Mouse (Mus musculus) small intestine, adult 2 months (tissue): Measurements from ENCODE around the gene Sh3kbp1. TPM values are rescaled to one million over a fixed set of nuclear protein-coding genes. Genes with fewer than 3 reads are reported as not detected.

ENCODE experiments used
- H3K27ac ChIP-seq: fragments of 200-500 bp; 2 replicates; pipeline ENCODE4 v1.5.1; 2012; ENCODE audit warnings: low read depth, low read length, control low read depth, inconsistent platforms; ENCODE audit not compliant: insufficient read depth
- H3K27me3 ChIP-seq: fragments of 200-500 bp; 2 replicates; pipeline ENCODE4 v1.6.1; 2012; ENCODE audit warnings: mild to moderate bottlenecking, moderate library complexity, low read length, inconsistent platforms; ENCODE audit not compliant: control insufficient read depth, insufficient read depth
- H3K36me3 ChIP-seq: fragments of 200-500 bp; 2 replicates; pipeline ENCODE4 v1.6.1; 2012; ENCODE audit warnings: mild to moderate bottlenecking, low read length, control low read depth, inconsistent platforms; ENCODE audit not compliant: control insufficient read depth, insufficient read depth
- H3K4me1 ChIP-seq: fragments of 200-500 bp; 2 replicates; pipeline ENCODE4 v1.6.1; 2012; ENCODE audit warnings: low read length, inconsistent platforms, mixed read lengths; ENCODE audit not compliant: control insufficient read depth, insufficient read depth, insufficient read length
- H3K4me3 ChIP-seq: fragments of 200-500 bp; 2 replicates; pipeline ENCODE4 v1.5.1; 2012; ENCODE audit warnings: low read depth, mild to moderate bottlenecking, control low read depth, inconsistent platforms, low read length, moderate library complexity
- CTCF ChIP-seq: fragments of 200-500 bp; IDR thresholded peaks from 2 replicates; pipeline ENCODE4 v1.5.1; 2012; ENCODE audit warnings: low read depth, mild to moderate bottlenecking, control low read depth, inconsistent platforms, low read length, moderate library complexity, mixed read lengths; ENCODE audit not compliant: insufficient replicate concordance, insufficient read length; ENCODE audit errors: extremely low read depth
- POLR2A ChIP-seq: fragments of 200-500 bp; IDR thresholded peaks from 2 replicates; pipeline ENCODE4 v1.6.1; 2012; ENCODE audit warnings: low read depth, mild to moderate bottlenecking, control low read depth, inconsistent platforms, low read length, moderate library complexity
- WGBS: fragments of 180-500 bp; shearing (Covaris S2); methylation state at CpG from one replicate; pipeline ENCODE4 v1.1.7; 2018; 5-methylcytosine and 5-hydroxymethylcytosine counted together
- polyA plus RNA-seq: library from polyadenylated mRNA; depleted of rRNA; stranded (reverse); fragments of >200 nt; gene quantifications from 2 replicates; pipeline ENCODE4 v1.2.3, GENCODE M21; 2012

The Sh3kbp1 gene
- polyA plus RNA-seq, 1 experiment = 4.4 TPM

GRCm38 (mm10) chrX:159721390-159721789 is 94.3 kb downstream of the Sh3kbp1 start:
- Histone ChIP-seq H3K36me3 (no peaks in the 10 kb centered on the region), H3K4me1 (no peaks in the 10 kb centered on the region), H3K27me3 (no peaks in the 10 kb centered on the region), H3K4me3 (no peak overlapping the region), H3K27ac (no peak overlapping the region)
- 67% methylated on average over 1 of the region's 1 CpGs for WGBS
- no peak for TF ChIP-seq POLR2A

- 78% methylated on average over 3 of the region's 3 CpGs for WGBS
- H3K36me3 ChIP-seq = no peaks in the 10 kb centered on the region
These were observed 104.3 kb downstream of the Sh3kbp1 start for GRCm38 (mm10) chrX:159731421-159731820.

GRCm38 (mm10) chrX:159732845-159733244 is 105.8 kb downstream of the Sh3kbp1 start:
- Histone ChIP-seq H3K36me3 (no peaks in the 10 kb centered on the region), H3K4me3 (no peak overlapping the region), H3K27ac (no peak overlapping the region), H3K27me3 (no peaks in the 10 kb centered on the region), H3K4me1 (no peaks in the 10 kb centered on the region)
- 75% methylated on average over 3 of the region's 3 CpGs for WGBS
- TF ChIP-seq POLR2A (no peak), CTCF (no peak)

More at GRCm38 (mm10) chrX:159731421-159731820, 104.3 kb downstream of the Sh3kbp1 start:
- TF ChIP-seq CTCF (no peak), POLR2A (no peak)
- H3K27me3 ChIP-seq = no peaks in the 10 kb centered on the region
- no peak overlapping the region for H3K4me3 ChIP-seq
- H3K27ac ChIP-seq = no peak overlapping the region
- no peaks in the 10 kb centered on the region for H3K4me1 ChIP-seq

- Histone ChIP-seq H3K36me3 (no peaks in the 10 kb centered on the region), H3K27me3 (no peaks in the 10 kb centered on the region), H3K27ac (no peak overlapping the region), H3K4me1 (no peaks in the 10 kb centered on the region), H3K4me3 (no peak overlapping the region)
- no peak for TF ChIP-seq CTCF
- no peak for TF ChIP-seq POLR2A
- WGBS = 84% methylated on average over 2 of the region's 2 CpGs
These were observed 106.9 kb downstream of the Sh3kbp1 start for GRCm38 (mm10) chrX:159733948-159734347.

DNA sequence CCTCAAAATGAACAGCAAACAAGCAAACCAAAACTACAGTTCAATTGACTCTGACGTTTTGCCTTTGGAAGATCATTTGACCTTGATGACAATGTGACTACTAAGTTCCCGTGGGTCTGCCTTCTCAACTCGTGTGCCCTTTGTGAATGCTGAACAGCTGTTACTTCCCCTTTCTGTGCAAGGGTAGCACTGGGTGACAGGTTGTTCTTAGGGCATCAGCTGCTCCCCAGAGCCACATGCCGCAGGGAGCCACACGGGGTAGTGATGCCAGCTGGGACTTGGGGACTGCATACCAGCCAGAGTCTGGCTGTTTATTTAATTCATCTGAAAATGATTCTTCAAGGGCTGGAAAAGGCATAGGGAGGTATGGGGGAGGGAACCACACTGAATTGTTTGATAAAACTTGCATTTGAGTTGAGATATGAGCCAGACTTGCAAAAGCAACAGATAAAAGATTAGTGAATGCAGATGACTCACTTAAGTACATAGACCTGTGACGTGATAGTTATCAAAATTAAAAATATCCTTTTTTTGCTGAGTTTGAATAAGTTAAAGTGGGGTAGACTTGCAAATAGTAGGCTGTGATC is 108.5 kb downstream of the Sh3kbp1 start:
- no peak overlapping the region for H3K4me3 ChIP-seq
- no peaks in the 10 kb centered on the region for H3K36me3 ChIP-seq
- no peak for TF ChIP-seq POLR2A
- no peak for TF ChIP-seq CTCF
- WGBS = 50% methylated on average over 6 of the region's 6 CpGs
- no peak overlapping the region for H3K27ac ChIP-seq
- no peaks in the 10 kb centered on the region for H3K27me3 ChIP-seq
- H3K4me1 ChIP-seq = no peaks in the 10 kb centered on the region

DNA sequence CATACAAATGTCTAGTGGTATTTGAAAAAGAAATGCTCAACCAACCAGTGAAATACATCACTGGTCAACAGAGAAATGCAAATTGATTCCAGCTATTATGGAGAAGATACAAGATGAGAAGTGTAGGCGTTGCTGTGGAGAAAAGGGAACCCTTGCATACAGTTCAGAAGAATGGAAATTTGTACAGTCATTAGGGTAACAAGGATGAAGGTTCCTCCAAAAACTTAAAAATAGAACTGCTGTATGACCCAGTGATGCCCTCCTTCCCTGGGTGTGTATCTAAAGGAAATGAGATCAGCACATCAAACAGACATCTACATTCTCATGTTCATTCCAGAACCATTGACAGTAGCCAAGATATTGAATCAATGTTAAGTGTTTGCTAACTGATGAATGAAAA is 110.3 kb downstream of the Sh3kbp1 start:
- H3K27me3 ChIP-seq = no peaks in the 10 kb centered on the region
- WGBS = 79% methylated on average over 1 of the region's 1 CpGs

GRCm38 (mm10) chrX:159744035-159744434 is 117.0 kb downstream of the Sh3kbp1 start:
- Histone ChIP-seq H3K27ac (no peak overlapping the region), H3K36me3 (no peaks in the 10 kb centered on the region), H3K27me3 (no peaks in the 10 kb centered on the region), H3K4me1 (no peaks in the 10 kb centered on the region), H3K4me3 (no peak overlapping the region)
- WGBS = 61% methylated on average over 5 of the region's 5 CpGs
- TF ChIP-seq POLR2A = no peak
- no peak for TF ChIP-seq CTCF

More for the DNA sequence above, 110.3 kb downstream of the Sh3kbp1 start:
- H3K4me1 ChIP-seq = no peaks in the 10 kb centered on the region
- TF ChIP-seq POLR2A (no peak), CTCF (no peak)
- H3K36me3 ChIP-seq = no peaks in the 10 kb centered on the region
- no peak overlapping the region for H3K27ac ChIP-seq
- H3K4me3 ChIP-seq = no peak overlapping the region
